Mouse (Mus musculus) heart, postnatal 4 days (tissue): ENCODE data around the gene P2rx2. TPM values are rescaled to one million over a fixed set of nuclear protein-coding genes. Genes with fewer than 3 reads are reported as not detected.

ENCODE experiments used
- DNase-seq: peaks from one replicate; pipeline ENCODE4 v3.0.0; 2021
- total RNA-seq, 2 experiments: library from RNA; stranded (reverse); gene quantifications; 2 replicates each; pipeline ENCODE4 v1.2.3; 2021

The P2rx2 gene
- total RNA-seq, 2 experiments from 2014 or later: not detected

- DNase-seq: no peak
These were observed 12.5 kb downstream of the P2rx2 start for GRCm38 (mm10) chr5:110330508-110330907.

- no peak for DNase-seq
These were observed 29.9 kb downstream of the P2rx2 start for GRCm38 (mm10) chr5:110313127-110313526.

DNA sequence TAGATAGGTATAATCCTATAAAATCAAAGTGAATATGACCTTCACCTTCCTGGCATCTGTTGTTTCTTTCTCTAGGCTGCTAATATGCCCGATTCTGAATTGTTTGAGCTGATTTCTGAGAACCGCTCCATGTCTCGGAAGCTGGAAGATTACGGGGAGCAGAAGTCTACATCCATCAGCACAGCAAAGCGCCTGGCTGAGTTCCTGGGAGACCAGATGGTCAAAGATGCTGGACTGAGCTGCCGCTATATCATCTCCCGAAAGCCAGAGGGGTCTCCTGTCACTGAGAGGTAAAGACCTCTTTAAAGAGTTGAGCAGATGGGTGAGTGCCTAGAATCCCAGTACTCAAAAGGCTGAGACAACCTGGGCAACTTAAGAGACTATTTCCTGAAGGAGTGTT is 34.2 kb downstream of the P2rx2 start:
- DNase-seq: no peak

- no peak for DNase-seq
These were observed 42.4 kb downstream of the P2rx2 start for GRCm38 (mm10) chr5:110300591-110300990.

DNA sequence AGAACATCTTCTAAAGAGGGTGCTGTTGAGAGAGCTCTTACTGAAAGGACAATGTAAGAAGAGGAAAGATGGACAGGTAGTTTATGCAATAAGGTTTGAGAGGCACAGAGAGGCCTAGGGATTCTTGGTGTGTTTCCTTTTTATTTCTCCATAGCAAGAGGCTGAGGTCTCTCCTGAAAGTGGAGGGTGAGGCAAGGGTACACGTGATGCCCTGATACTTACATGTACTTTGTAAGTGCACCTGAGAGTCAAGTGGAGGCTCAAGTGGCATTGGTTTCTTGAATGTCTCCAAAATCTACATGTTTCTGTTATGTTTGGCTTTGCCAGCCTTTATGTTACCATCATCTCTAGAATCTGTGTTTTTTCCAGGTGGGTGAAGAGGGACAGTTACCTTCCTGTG is 46.4 kb downstream of the P2rx2 start:
- DNase-seq: no peak

DNA sequence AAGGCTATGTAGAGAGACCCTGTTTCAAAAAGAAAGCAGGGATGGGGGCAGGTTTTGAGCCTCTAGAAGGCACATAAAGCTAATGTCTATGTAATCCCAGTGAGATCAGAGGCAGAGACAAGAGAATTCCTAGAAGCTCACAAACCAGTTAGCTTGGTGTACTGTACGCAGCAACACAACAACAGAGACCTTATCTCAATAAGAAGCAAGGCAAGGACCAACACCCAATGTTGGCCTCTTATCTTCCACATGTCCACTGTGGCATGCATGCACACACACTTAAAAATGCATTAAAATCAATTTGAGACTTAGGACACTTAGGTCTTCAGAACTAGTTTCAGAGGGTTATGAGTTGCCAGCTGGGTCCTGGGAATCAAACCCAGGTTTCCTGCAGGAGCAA is 51.4 kb downstream of the P2rx2 start:
- DNase-seq: no peak

Other genes with a start within 250 kb of the P2rx2 start
- not detected for gene Gm35315, start 248.8 kb downstream of the P2rx2 start, total RNA-seq
- gene Plcxd1, start 243.2 kb downstream of the P2rx2 start, total RNA-seq: not detected
- 10 to 100 TPM; 32.3 to 33.6 TPM for gene Gtpbp6, start 235.0 kb downstream of the P2rx2 start, total RNA-seq
- 1 to 10 TPM; 2.7 to 3.1 TPM for gene Zfp605, start 233.1 kb downstream of the P2rx2 start, total RNA-seq
- 10 to 100 TPM; 23.5 to 23.7 TPM for gene Chfr, start 207.4 kb downstream of the P2rx2 start, total RNA-seq
- 10 to 100 TPM; 35.5 to 38.7 TPM for gene Golga3, start 166.5 kb downstream of the P2rx2 start, total RNA-seq
- gene Ankle2, start 112.2 kb downstream of the P2rx2 start, total RNA-seq: 10 to 100 TPM; 27.9 to 29.8 TPM
- 10 to 100 TPM; 41.4 to 42.8 TPM for gene Pgam5, start 73.3 kb downstream of the P2rx2 start, total RNA-seq
- 10 to 100 TPM; 23.3 to 25.0 TPM for gene Pxmp2, start 57.0 kb downstream of the P2rx2 start, total RNA-seq
- gene Pole, start 56.9 kb downstream of the P2rx2 start, total RNA-seq: 10 to 100 TPM; 20.9 to 22.0 TPM
- not detected for gene Lrcol1, start 1.5 kb upstream of the P2rx2 start, total RNA-seq
- gene Fbrsl1, start 105.3 kb upstream of the P2rx2 start, total RNA-seq: 10 to 100 TPM; 49.7 to 52.2 TPM
- gene Galnt9, start 201.1 kb upstream of the P2rx2 start, total RNA-seq: not detected